Mouse (Mus musculus) ES-CJ7 (cell line): ENCODE measurements around the gene Dhrs1.
A peak's percentile ranks its signal among the peaks of the same experiment; 100 is the strongest.

Source experiments
- DNase-seq: peaks from one replicate; pipeline ENCODE4 v3.0.0; 2011; ENCODE audit warnings: low read depth, low spot score

The Dhrs1 gene

GRCm38 (mm10) chr14:55763166-55763565 is 17.7 kb upstream of the Dhrs1 start:
- no peak for DNase-seq

GRCm38 (mm10) chr14:55762001-55762821 is 16.7 kb upstream of the Dhrs1 start:
- DNase-seq: peak; percentile 52

DNA sequence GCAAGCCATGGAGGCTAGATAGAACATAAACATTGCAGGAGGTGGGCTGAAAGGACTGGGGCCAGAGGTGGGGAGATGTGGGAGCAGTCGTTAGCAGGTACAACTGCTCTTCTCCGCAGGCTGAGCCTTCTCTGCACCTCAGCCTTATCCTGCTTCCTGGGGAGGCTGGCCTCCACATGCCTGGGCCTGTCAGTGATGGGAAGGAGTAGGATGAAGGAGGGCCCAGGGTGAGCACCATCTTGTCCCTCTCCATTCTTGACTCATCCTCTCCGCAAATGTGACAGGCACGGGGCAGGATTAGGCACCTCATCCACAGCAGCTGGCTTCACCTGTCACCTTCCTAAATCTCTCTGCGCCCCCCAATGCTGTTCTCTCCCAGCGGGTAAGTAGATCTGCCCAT is 15.7 kb upstream of the Dhrs1 start, which contains the start of gene Ltb4r2:
TSS of gene Ltb4r2 (plus strand) at position 266 of the 400 bp plus-strand sequence.
- no peak for DNase-seq

DNA sequence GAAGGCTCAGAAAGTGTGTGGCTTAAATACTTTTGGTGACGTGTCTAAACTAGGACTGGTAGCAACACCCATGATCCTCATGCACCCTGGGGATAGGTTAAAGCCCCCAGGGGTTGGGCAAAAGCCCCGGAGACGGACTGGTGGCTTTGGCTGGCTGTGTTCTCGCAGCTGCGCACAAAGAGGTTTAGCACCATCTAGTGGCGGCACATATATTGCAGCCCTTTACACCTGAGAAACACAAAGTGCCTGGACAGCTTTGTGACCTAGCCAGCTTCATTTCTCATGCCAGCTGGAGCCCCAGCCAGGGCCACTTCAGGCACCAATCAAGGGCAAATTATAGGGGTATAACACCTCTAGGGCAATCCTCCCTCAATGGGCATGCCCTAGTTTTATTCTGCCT is 14.7 kb upstream of the Dhrs1 start:
- DNase-seq: peak; percentile 87

- DNase-seq: peak; percentile 73
These were observed 12.9 kb upstream of the Dhrs1 start, which contains the start of gene Cideb for GRCm38 (mm10) chr14:55758363-55758784. Gene Cideb, minus strand, starts transcription at chr14:55758458.

DNA sequence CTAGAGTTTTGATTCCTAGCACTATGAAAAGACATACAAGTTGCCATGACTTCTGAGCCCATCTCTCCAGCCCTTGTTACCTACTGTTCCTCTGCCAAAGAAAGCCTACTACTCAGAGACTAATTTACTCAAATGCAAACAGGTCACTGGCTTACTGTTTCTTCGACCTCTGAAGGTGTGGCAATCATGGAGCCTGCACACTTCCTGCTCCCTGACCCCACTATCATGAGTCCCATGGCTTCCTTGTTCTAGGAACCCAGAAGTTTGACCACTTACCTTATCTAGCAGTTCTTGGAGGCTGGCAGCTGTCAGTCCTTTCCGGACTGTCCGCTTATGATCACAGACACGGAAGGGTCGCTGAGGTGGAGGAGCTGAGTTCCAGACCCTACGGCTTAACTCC is 12.1 kb upstream of the Dhrs1 start:
- DNase-seq: no peak

GRCm38 (mm10) chr14:55747051-55747847 is 1.8 kb upstream of the Dhrs1 start:
- DNase-seq: peak; percentile 56

GRCm38 (mm10) chr14:55745861-55746237 is 359 bp upstream of the Dhrs1 start:
- no peak for DNase-seq

DNA sequence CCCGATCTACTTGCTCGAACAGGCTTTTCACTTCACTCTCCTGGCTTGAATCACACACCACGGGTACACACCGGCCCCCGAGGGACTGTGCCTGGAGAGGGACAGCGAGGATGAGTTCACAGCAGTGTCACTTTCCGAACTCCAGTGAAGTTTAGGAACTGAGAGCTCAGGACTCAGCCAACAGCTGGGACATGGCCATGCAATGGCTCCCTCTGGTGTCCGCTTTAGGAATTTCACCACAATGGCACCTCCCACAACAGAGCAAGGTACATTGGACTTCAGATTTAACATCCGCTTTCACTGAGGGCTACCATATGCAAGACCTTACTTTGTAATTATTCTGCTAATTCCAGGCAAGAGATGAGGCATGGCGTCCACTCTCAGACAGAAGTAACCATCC is 1.8 kb downstream of the Dhrs1 start:
- DNase-seq: peak; percentile 83

GRCm38 (mm10) chr14:55737086-55737687 is 8.3 kb downstream of the Dhrs1 start:
- DNase-seq: no peak

DNA sequence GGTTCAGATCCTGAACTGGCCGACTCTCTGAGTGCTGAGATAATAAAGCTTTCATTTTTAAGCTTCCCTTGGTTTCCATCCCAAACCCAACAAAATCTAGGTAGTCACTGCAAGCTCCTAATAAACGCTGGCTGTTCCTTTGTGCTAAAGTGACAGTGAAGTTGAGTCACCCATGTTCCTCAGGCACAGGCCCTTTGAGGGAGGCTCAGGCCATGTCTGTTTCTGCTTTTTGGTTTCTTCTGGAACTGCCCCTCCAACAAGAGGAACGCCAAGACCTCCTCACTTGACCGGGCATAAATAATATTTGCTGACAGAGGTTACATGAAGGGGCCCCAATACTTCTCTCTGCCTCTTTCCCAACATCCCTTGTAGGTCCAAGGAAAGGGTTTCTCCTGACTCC is 9.7 kb downstream of the Dhrs1 start:
- no peak for DNase-seq

DNA sequence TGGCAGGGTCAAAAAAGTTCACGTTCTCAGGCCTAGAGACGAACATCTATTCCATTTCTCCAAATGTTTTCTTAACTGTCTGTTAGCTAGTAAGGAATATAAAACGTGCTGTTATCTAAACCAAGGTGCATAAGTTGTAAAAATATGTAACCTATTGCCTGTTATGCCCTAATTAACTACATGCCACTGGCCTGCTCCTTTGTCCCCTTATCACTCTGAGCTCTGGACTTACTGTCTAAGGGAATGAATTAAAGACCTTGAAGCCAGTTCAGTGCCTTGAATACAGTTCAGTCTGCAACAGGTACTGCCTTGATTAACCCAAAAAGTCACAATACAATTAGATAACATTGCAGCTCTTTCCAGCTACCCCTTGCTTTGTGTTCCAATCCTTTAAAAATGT is 10.2 kb downstream of the Dhrs1 start:
- no peak for DNase-seq

DNA sequence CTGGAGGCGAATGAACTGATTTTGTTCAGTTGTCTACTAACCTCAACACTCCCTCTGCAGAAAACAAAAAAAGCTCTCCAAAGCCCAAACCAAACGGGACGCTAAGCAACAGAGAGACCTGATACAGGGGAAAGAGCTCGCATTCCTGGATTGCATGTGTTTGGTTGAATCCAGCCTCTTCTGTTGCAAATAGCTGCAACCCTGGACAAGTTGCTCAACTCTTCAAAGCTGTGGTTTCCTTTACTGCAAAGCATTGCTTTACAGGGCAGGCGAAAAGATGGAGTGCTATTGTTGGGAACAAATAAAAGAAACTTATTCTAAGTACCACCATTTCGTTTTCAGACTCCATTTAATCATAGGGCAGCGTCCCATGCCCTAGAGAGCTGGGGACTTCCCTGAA is 10.6 kb downstream of the Dhrs1 start:
- no peak for DNase-seq

DNA sequence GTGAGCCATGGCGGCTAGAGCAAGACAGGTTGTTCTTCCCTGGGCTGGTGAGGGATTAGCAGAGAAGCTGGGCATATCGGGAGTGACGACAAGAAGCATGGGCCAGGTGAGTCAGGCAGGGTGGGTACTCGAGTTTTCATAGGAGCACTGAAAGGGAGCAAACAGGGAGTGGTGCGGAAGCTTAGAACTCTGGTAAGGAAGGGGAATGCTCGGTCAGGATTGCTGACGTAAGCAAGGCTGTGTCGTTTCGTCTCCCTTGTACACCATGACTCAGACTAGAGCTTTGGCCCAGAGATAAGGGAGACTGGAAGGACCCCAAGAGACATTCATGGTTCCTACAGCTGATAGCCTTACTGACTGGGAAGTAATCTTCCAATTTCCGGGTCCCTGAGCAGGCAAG is 11.6 kb downstream of the Dhrs1 start:
- DNase-seq: no peak

DNA sequence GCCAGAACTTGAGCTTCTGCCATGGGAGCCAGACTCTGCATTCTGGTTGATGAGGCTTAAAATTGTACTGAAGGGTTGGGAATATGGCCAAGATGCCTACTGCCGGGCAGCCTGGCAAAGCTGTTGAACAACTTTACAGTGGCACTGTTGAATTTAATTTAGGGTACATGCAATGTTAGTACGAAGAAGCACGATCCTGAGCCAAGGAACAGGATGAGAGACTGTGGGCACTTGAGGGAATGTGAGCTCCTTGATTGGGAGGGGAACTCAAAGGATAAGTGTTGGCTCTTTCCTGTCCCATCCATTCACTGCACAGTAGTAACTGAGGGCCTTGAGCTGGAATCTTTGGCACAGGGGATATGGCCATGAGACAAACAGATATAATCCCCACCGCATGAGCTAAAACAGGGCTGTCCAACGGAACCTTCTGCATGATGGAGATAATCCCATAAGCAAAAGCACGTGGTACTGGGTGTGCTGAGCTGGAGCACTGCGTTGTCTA is 14.9 kb downstream of the Dhrs1 start:
- DNase-seq: no peak

GRCm38 (mm10) chr14:55730116-55730515 is 15.4 kb downstream of the Dhrs1 start:
- DNase-seq: no peak

- no peak for DNase-seq
These were observed 17.4 kb downstream of the Dhrs1 start for GRCm38 (mm10) chr14:55727889-55728685.

DNA sequence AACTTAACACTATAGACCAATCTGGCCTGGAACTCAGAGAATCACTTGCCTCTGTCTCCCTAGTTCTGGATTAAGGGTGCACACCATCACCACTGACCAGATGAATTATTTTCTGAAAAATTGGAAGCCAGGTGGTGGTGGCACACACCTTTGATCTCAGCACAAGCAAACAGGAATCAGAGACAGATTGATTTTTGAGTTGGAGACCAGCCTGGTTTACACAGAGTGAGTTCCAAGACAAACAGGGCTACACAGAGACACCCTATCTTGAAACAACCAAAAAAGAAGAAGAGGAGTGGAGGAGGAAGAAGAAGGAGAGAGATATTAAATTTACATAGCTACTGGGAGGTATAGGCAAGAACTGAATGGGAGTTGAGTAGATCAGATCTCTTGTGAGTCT is 19.2 kb downstream of the Dhrs1 start:
- no peak for DNase-seq

- no peak for DNase-seq
These were observed 21.0 kb downstream of the Dhrs1 start for GRCm38 (mm10) chr14:55724411-55724871.

- no peak for DNase-seq
These were observed 22.1 kb downstream of the Dhrs1 start for GRCm38 (mm10) chr14:55723433-55723832.

DNA sequence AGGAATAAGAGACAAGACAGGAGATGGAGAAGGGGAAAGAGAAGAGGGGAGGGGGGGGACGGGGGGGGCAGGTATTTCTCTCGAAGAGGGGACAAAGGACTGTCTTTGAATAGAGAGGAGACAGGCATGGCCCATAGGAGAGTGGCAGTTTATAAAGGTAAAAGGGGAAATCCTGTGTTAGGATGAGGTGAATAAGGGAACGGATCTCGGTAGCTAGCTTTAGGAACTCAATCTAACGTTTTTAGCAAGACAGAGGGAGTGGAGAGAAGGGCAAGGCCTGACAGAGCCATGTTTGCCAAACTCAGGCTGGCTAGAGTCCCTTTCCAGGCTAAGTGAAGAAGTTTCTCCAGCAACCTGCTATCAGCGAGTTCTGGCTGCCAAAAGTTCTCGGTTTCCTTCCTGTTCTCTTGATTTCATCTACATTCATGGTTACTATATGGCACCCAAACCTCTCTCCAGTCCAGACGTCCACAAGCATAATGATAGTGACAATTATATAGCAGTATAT is 23.0 kb downstream of the Dhrs1 start:
- DNase-seq: no peak
